ENCODE assay signal across 8 mouse cellular contexts in genomic region chr6:125349575-125350230, GRCm38 (mm10). TPM values are rescaled to one million over a fixed set of nuclear protein-coding genes. Genes with fewer than 3 reads are reported as not detected.
DNase-seq lines count a peak whose midpoint lies in the region; ATAC-seq and TF ChIP-seq lines count a peak whose summit lies in the region.

No protein-coding gene starts in this region.

- intact Hi-C loops in gastrocnemius, postnatal 36 days (cut with DNase I), result no loop called here

- H3K4me1 ChIP-seq in liver, embryonic 15.5 days (replicated peaks), result peaks cover 66% of the 10 kb centered on the region

- peak; percentile 83 for ATAC-seq in inflammation-experienced regulatory T-cells, adult 6 months
- ATAC-seq in liver, embryonic 15.5 days (ENCODE audit: insufficient read depth), result peak; percentile 57
- ATAC-seq in erythroid progenitor cell, adult 5-6 weeks (replicated peaks; ENCODE audit: low FRiP score, poor library complexity, severe bottlenecking), result no peak

- peak overlapping the region; percentile 71 for H3K4me2 ChIP-seq in liver, embryonic 15.5 days

- peak overlapping the region; percentile 63 for H3K27ac ChIP-seq in liver, embryonic 15.5 days (replicated peaks)

- no peaks in the 10 kb centered on the region for H3K9me3 ChIP-seq in liver, embryonic 15.5 days (replicated peaks)

- TF ChIP-seq POLR2A in brain, embryonic 14.5 days (IDR thresholded peaks at IDR 0.05; ENCODE audit: borderline replicate concordance, extremely low read depth, insufficient read depth, insufficient read length, poor library complexity, severe bottlenecking), result no peak

- whole genome bisulfite sequencing in liver, embryonic 15.5 days (ENCODE audit: insufficient replicate concordance), result under 1% methylated on average over 27 of the region's 27 CpGs

- H3K27me3 ChIP-seq in liver, embryonic 15.5 days, result peaks cover 17% of the 10 kb centered on the region; the same call in 1 of the 2 replicates

- TF ChIP-seq CTCF in brain, embryonic 14.5 days (IDR thresholded peaks at IDR 0.05; ENCODE audit: borderline replicate concordance, extremely low read depth, insufficient read depth, insufficient read length), result no peak

- H3K36me3 ChIP-seq in liver, embryonic 15.5 days (replicated peaks), result no peaks in the 10 kb centered on the region

- peak overlapping the region; percentile 63 for H3K9ac ChIP-seq in liver, embryonic 15.5 days

- H3K4me3 ChIP-seq in liver, embryonic 15.5 days (replicated peaks), result peak overlapping the region; percentile 59

- DNase-seq in layer of hippocampus, adult 9-11 months, result peak; percentile 54
- no peak for DNase-seq in layer of hippocampus, postnatal 25 days (ENCODE audit: extremely low spot score in 1 of 2, low spot score in 1 of 2)
- peak; percentile 78 for DNase-seq in brain, embryonic 14.5 days (ENCODE audit: low read depth)
- DNase-seq in gastrocnemius, postnatal 36 days, result peak; percentile 61 to 63
- DNase-seq in neural tube, embryonic 10.5 days (ENCODE audit: extremely low spot score, low spot score), result peak; percentile 65

RNA-seq across cellular contexts. Expression of gene Tnfrsf1a, which starts 0.5 kb away (rescaled TPM):
- total RNA-seq in layer of hippocampus, postnatal 25 days (2021), result 10 to 100 TPM; 11.2 to 12.5 TPM
- 18.5 and 19.4 TPM in 2 replicates for polyA plus RNA-seq in brain, embryonic 14.5 days (2012; rRNA removed)
- total RNA-seq in gastrocnemius, postnatal 36 days (2021), result 10 to 100 TPM; 21.9 to 28.7 TPM
- polyA plus RNA-seq in inflammation-experienced regulatory T-cells, adult 6 months (2017; shearing (Covaris generic)), result 10 to 100 TPM; 23.3 to 28.5 (median 24.7) TPM
- polyA plus RNA-seq in liver, embryonic 15.5 days (2015; fragmentation: Nextera tagmentation; extraction: Ambion mirVana), result 29.4 and 31.0 TPM in 2 replicates
- total RNA-seq in erythroid progenitor cell, adult 5-6 weeks (2015; ENCODE audit: low replicate concordance), result 8.3 and 11.7 TPM in 2 replicates
- total RNA-seq in erythroid progenitor cell, adult 5-6 weeks (2017; ENCODE audit: low replicate concordance), result 2.3 and 20.7 TPM in 2 replicates

RNA-seq across cellular contexts. Expression of gene Scnn1a, which starts 29.2 kb away (rescaled TPM):
- total RNA-seq in layer of hippocampus, postnatal 25 days (2021), result 1 to 10 TPM; 3.8 to 3.9 TPM
- polyA plus RNA-seq in brain, embryonic 14.5 days (2012; rRNA removed), result 0.54 and 0.62 TPM in 2 replicates
- total RNA-seq in gastrocnemius, postnatal 36 days (2021), result under 1 TPM; 0.15 to 0.36 TPM
- polyA plus RNA-seq in inflammation-experienced regulatory T-cells, adult 6 months (2017; shearing (Covaris generic)), result not detected
- polyA plus RNA-seq in liver, embryonic 15.5 days (2015; fragmentation: Nextera tagmentation; extraction: Ambion mirVana), result 0.64 and 0.79 TPM in 2 replicates
- total RNA-seq in erythroid progenitor cell, adult 5-6 weeks (2015; ENCODE audit: low replicate concordance), result 2.9 and 7.6 TPM in 2 replicates
- not detected in 2 replicates for total RNA-seq in erythroid progenitor cell, adult 5-6 weeks (2017; ENCODE audit: low replicate concordance)

RNA-seq across cellular contexts. Expression of gene Plekhg6, which starts 30.9 kb away (rescaled TPM):
- not detected for total RNA-seq in layer of hippocampus, postnatal 25 days (2021)
- 0.13 and 0.23 TPM in 2 replicates for polyA plus RNA-seq in brain, embryonic 14.5 days (2012; rRNA removed)
- total RNA-seq in gastrocnemius, postnatal 36 days (2021), result not detected
- not detected for polyA plus RNA-seq in inflammation-experienced regulatory T-cells, adult 6 months (2017; shearing (Covaris generic))
- polyA plus RNA-seq in liver, embryonic 15.5 days (2015; fragmentation: Nextera tagmentation; extraction: Ambion mirVana), result 0.70 and 0.86 TPM in 2 replicates
- total RNA-seq in erythroid progenitor cell, adult 5-6 weeks (2015; ENCODE audit: low replicate concordance), result not detected in 2 replicates
- total RNA-seq in erythroid progenitor cell, adult 5-6 weeks (2017; ENCODE audit: low replicate concordance), result not detected in 2 replicates

RNA-seq across cellular contexts. Expression of gene Ltbr, which starts 36.0 kb away (rescaled TPM):
- total RNA-seq in layer of hippocampus, postnatal 25 days (2021), result 10 to 100 TPM in 1 of 2 experiments, 1 to 10 TPM in 1; 8.7 to 10.2 TPM
- 14.2 and 20.7 TPM in 2 replicates for polyA plus RNA-seq in brain, embryonic 14.5 days (2012; rRNA removed)
- total RNA-seq in gastrocnemius, postnatal 36 days (2021), result 10 to 100 TPM; 20.3 to 21.7 TPM
- under 1 TPM in 2 of 3 experiments, not detected in 1; 0.21 to 0.23 TPM for polyA plus RNA-seq in inflammation-experienced regulatory T-cells, adult 6 months (2017; shearing (Covaris generic))
- polyA plus RNA-seq in liver, embryonic 15.5 days (2015; fragmentation: Nextera tagmentation; extraction: Ambion mirVana), result 20.6 and 25.1 TPM in 2 replicates
- total RNA-seq in erythroid progenitor cell, adult 5-6 weeks (2015; ENCODE audit: low replicate concordance), result 0.84 and 5.0 TPM in 2 replicates
- 2.8 and 3.5 TPM in 2 replicates for total RNA-seq in erythroid progenitor cell, adult 5-6 weeks (2017; ENCODE audit: low replicate concordance)

Comparison
In these comparisons a context has a peak if more than half of its experiments do, and no peak if none do; other contexts are left out.
1. DNase-seq: peak in layer of hippocampus, adult 9-11 months (single experiment), brain, embryonic 14.5 days (single experiment), gastrocnemius, postnatal 36 days (2 of 2) and neural tube, embryonic 10.5 days (single experiment); none in layer of hippocampus, postnatal 25 days (0 of 2).